Mouse (Mus musculus) layer of hippocampus, adult 9-10 months (tissue): Measurements from ENCODE around the gene Eed.
A peak's percentile ranks its signal among the peaks of the same experiment; 100 is the strongest.

Experiments
- DNase-seq: peaks from one replicate; pipeline ENCODE4 v3.0.0; 2022; ENCODE audit warnings: low spot score

Eed gene

GRCm38 (mm10) chr7:89981557-89981956 lies 774 bp upstream of the Eed start:
- DNase-seq: no peak

- DNase-seq: no peak
These were observed 674 bp downstream of the Eed start for GRCm38 (mm10) chr7:89980133-89980484.

DNA sequence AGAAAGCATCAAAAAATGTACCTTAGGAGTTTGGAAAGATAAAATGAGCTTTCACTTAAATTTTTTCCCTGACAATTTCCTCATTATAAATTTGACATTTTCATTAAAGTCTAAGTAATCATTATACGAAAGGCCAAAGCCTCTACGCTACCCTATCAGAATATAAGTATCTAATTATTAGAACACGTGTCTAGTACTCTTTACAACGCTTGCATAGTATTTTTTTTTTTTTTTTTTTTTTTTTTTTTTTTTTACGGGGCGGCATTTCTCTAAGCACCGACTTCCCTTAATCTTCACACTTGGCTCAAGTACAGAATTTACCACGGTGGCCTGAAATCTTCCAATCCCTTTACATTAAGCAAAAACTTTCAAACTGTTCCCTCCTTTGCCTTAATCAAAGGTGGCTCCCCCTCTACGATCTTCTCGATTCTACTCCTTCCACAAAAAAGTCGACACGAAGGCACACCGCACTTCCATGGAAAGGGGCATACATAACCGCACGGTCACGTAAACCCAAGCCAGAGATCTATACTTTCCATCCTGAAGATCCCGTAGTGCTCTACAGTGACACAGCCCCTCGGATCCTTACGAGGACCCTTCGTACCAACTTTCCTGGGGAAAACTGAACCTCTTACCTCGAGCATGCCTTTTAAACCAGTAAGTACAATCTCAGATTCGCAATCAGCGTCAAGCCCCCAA lies 1.2 kb downstream of the Eed start:
- DNase-seq: no peak

- no peak for DNase-seq
These were observed 4.0 kb downstream of the Eed start for GRCm38 (mm10) chr7:89976796-89977195.

DNA sequence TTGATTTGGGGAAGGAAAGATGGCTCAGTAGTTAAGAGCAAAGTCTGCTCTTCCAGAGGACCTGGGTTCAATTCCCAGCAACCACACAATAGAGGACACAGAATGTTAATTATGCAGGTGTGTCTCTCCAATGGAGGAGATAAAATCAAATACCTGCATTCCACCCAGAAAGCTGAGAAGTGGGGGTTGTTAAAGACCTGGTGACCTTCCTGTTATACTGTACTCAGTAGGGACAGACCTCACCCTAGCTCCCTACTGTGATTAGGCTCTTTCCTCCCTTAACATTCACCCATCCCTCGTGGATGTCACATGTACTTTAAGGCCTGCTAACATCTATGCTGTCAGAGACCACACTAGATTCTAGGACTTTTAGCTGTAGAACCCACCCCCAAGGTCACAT lies 5.2 kb downstream of the Eed start:
- no peak for DNase-seq

- no peak for DNase-seq
These were observed 13.5 kb downstream of the Eed start for GRCm38 (mm10) chr7:89967235-89967634.

- DNase-seq: no peak
These were observed 14.0 kb downstream of the Eed start for GRCm38 (mm10) chr7:89966771-89967170.

GRCm38 (mm10) chr7:89963135-89963534 lies 17.6 kb downstream of the Eed start:
- DNase-seq: no peak

- no peak for DNase-seq
These were observed 23.5 kb downstream of the Eed start for GRCm38 (mm10) chr7:89957300-89957699.

DNA sequence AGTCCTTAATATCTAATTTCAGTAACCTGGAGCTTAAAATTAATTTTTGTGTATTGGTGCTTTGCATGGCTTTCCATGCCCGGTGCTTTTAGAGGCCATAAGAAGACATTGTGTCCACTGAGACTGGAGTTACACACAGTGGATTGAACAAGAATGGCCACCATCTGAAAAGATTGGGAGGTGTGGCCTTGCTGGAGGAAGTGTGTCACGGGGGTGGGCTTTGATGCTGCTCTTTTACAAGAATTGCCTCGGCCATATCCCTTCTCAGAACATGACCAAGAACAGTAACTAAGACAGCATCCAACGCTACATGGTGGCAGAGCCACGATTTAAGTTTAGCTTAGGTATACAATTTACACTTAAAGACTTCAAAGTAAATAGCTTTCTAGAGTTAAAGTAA lies 26.5 kb downstream of the Eed start:
- no peak for DNase-seq

DNA sequence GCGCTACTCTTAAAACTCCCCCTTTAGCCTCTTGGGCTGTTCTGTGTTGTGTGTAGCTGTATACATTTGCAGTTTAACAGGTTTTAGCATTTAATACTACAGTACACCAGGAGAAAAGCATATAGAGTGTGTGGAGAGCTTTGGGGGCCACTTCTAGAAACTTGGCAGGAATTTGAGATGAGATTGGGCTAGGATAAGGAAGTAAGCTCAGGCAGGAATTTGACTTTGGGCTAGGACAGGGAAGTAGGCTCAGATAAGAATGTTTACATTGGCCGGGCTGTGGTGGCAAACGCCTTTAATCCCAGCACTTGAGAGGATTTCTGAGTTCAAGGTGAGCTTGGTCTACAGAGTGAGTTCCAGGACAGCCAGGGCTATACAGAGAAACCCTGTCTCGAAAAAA lies 31.4 kb downstream of the Eed start:
- no peak for DNase-seq

DNA sequence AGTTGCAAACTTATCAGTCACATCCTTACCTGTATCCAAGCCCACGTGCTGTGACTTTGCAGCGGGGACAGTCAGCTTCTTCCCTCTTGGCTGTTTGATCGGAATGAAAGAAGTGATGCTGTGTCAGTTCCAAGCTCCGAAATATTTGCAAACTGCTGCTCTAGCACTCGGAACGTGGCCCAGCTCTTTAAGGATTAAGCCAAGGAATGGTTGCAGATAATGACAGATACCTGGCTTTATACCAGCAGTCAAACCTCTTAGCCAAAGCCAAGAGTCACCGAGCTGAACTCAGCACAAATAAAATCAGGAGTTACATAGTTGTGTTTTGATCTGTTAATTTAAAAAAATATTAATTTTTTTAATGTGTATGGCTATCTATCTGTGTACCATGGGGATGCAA lies 32.8 kb downstream of the Eed start:
- DNase-seq: no peak

DNA sequence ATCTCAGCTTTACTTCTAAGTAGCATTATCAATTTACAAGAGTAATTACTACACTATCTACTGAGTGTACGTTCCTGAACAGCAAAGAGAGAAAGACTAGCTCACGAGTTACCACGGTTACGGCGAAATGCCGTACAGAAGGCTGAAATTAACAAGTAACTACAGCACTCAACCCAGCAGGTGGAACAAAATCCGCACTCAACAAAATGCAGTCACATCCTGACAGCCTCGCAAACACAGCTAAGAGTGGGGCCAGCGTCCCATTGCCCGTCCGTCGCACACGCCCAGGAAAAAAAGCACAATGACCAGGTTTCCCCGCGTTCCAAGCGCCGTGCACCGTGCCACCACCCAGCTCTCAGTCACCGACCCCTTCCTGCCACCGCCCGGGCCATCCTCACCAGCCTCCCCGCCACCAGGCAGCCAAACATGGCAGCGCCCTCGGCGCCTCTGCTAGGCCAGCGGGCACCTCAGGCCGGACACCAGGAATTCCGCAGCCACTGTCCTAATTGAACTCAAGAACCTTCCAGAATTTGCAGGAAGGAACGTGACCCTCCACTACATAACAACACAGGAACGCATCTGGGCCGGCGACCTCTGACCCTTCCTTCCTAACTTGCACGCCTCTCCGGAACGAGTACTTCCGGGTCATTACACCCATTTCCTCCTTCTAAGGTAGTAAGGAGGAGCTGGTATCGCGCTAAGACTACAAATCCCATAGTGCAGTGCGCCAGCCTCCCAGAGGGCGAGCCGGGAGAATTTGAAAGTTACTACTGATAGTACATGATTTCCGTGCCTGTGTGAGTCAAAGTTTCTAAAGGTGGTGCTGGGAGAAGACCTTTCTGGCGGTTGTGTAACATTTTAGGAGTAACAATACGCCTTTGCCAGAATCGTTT lies 40.0 kb downstream of the Eed start, which contains the start of gene Hikeshi:
TSS of gene Hikeshi (minus strand) at position 634 of the 893 bp plus-strand sequence.
- DNase-seq: peak; percentile 92

DNA sequence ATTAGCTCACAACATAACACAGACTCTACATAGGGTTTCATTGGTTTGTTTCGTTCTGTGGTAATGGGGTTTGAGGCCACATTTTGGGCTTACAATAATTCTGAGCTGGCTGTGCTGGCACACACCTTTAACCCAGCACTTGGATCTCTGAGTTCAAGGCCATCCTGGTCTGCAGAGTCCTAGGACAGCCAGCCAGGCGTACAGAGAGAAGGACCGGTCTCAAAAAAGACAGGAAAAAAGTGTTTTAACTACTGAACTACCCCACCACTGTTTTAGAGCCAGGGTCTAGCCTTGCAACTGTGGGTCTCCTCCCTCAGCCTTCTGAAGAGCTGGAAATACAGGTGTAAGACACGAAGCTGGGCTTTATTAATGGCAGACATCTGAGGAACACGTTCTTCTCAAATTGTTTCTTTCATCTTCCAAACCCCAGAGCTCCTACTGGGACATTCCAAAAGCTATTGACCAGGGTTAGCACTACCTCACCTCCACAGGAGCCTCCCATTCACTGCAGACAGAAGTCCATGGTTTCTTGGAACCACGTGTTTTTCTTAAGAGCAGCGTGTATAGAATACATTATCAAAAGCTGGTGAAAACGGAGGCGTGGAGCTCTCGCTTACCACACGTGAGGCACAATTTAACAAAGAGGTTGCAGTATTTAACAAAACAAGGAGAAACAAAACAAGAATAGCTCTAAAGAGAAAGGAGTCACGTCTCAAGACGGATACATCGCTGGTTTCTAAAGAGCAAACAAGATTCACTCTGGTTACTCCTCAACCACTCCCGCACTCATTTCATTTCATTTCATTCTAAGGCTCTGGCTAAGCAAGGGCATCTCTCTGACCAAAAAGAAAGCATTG lies 41.1 kb downstream of the Eed start:
- DNase-seq: no peak

DNA sequence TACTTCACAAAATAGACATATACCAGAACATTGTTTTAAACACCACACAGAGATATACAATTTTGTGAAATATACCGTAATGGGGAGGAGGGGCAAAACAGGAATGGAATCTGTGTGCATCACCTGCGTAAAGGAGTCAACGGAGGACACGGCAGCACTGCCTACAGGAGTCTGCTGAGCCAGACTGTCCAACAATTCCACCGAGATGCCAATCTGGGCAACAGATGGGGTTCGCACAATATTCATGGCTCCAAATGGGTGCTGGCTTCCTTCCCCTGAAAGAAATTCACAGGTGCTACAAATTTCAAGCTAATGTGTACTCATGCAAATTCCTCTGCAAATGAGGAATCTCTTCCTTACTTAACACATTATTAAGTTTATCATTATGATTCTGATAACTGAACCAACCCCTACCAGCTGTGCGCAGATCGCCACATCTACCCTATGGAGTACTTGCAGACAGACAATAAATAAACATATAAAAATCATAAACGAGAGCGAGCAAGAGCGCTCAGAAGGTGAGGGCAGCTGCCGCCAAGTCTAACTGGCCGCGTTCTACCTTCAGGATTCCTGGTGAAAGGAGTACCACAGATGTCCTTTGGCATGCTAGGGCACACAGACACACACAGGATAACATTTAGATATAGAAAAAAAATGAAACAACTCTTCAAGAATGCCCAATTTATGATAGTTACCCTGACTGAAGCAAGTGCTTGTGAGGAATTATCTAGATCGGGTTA lies 57.2 kb downstream of the Eed start:
- peak; percentile 71 for DNase-seq

DNA sequence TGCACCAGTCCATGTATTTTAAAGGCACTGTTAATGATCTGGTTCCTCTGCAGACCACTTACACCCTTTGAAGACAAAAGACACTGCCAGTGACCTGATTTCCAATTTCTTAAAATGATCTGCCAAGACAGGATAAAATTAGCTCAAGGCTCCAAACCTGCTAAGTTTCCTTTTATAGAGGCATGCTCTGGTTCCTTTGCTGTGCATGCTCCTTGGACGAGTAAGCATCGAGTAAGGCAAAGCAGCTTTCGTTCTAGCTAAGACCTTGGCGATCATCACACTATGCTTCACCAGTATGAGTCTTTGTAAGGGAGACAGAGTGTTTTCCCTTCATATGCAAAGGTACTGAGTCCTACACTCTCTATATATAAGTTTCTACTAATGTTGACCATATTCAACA lies 63.0 kb downstream of the Eed start:
- no peak for DNase-seq

GRCm38 (mm10) chr7:89916711-89917110 lies 64.1 kb downstream of the Eed start:
- DNase-seq: no peak

DNA sequence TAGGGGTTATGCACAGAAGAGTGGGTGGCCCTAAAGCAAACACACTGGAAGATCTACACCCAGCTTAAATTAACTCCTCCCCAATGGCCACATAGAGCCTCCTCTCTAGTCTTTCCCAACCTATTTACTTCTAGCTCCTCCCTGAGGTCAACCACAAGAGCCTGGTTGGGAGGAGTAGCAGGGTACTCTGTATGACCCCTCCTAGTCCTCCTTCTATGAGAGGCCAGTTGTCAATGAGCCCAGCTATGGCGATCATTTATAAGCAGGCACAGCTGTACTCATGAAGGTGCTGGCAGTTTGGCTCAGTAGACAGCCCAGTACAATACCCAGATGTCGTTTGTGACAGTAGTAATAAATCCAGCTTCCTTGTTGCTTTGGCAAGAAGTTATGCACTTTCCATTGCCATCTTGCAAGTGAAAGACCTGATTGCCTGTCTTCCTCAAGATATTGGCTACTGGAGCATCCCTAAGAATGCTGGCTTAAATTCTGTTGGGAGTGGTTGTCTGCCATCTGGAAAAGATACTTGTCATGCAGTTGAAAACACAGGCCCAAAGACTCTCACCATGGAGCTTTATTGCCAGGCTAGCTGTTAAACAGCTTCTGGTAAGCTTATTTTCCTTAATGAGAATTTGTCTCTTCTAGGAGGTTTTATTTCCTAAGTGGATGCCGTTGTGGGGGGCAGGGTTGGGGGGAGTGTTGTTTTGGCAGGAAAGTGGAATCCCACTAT lies 67.2 kb downstream of the Eed start:
- no peak for DNase-seq

- no peak for DNase-seq
These were observed 68.4 kb downstream of the Eed start for GRCm38 (mm10) chr7:89912356-89912755.

GRCm38 (mm10) chr7:89909711-89910110 lies 71.1 kb downstream of the Eed start:
- DNase-seq: no peak
